Mouse (Mus musculus) forebrain, postnatal 0 days (tissue): ENCODE results near the gene Mfsd6l. TPM values are rescaled to one million over a fixed set of nuclear protein-coding genes. Genes with fewer than 3 reads are reported as not detected.

Source experiments
- ATAC-seq: fragments of 200-750 bp; cut with Nextera tagmentation; 2 replicates; pipeline ENCODE4 v1.8.0; 2017; ENCODE audit warnings: mild to moderate bottlenecking, moderate library complexity
- DNase-seq: peaks from one replicate; pipeline ENCODE4 v3.0.0-alpha.2; 2015
- H3K27ac ChIP-seq: fragments of 300-500 bp; sonication (generic); 2 replicates; pipeline ENCODE4 v1.5.1; 2014; ENCODE audit warnings: low read depth, mild to moderate bottlenecking, antibody characterized with exemption, low read length, moderate library complexity, mixed read lengths
- H3K27me3 ChIP-seq: fragments of 300-500 bp; sonication (generic); 2 replicates; pipeline ENCODE4 v1.6.1; 2014; ENCODE audit warnings: mild to moderate bottlenecking, low read length, mixed read lengths; ENCODE audit not compliant: insufficient read depth
- H3K36me3 ChIP-seq: fragments of 300-500 bp; sonication (generic); 2 replicates; pipeline ENCODE4 v1.6.1; 2014; ENCODE audit warnings: mild to moderate bottlenecking, moderate library complexity; ENCODE audit not compliant: insufficient read depth
- H3K4me1 ChIP-seq: fragments of 300-500 bp; sonication (generic); 2 replicates; pipeline ENCODE4 v1.6.1; 2014; ENCODE audit warnings: antibody characterized with exemption; ENCODE audit not compliant: insufficient read depth
- H3K4me2 ChIP-seq: fragments of 300-500 bp; sonication (generic); 2 replicates; pipeline ENCODE4 v1.6.1; 2014; ENCODE audit warnings: low read depth, mild to moderate bottlenecking, moderate library complexity
- H3K4me3 ChIP-seq: fragments of 300-500 bp; sonication (generic); 2 replicates; pipeline ENCODE4 v1.5.1; 2014; ENCODE audit warnings: low read depth, low read length, mixed read lengths
- H3K9ac ChIP-seq: fragments of 300-500 bp; sonication (generic); 2 replicates; pipeline ENCODE4 v1.6.1; 2014; ENCODE audit warnings: mild to moderate bottlenecking
- H3K9me3 ChIP-seq: fragments of 300-500 bp; sonication (generic); 2 replicates; pipeline ENCODE4 v1.6.1; 2016; ENCODE audit warnings: low read length
- CTCF ChIP-seq: sonication (generic); IDR thresholded peaks from 2 replicates; pipeline ENCODE4 v1.5.1; 2016; ENCODE audit warnings: antibody characterized with exemption, control low read depth, low read depth
- WGBS: fragments of 180-500 bp; shearing (Covaris S2); extraction: QIAGEN DNeasy Blood & Tissue Kit; methylation state at CpG from one replicate; pipeline ENCODE4 v1.1.7; 2014; 5-methylcytosine and 5-hydroxymethylcytosine counted together
- polyA plus RNA-seq: library from polyadenylated mRNA; unstranded; fragments of >200 nt; fragmentation: Nextera tagmentation; extraction: Ambion mirVana; gene quantifications from 2 replicates; pipeline ENCODE4 v1.2.1, GENCODE M21; 2015
- total RNA-seq: library from RNA; depleted of rRNA; stranded (reverse); fragments of >200 nt; gene quantifications from 2 replicates; pipeline ENCODE4 v1.2.3, GENCODE M21; 2014; rRNA removed

Gene Mfsd6l
- total RNA-seq (0.15 and 0.24 TPM in 2 replicates), polyA plus RNA-seq (0.15 and 0.25 TPM in 2 replicates)

DNA sequence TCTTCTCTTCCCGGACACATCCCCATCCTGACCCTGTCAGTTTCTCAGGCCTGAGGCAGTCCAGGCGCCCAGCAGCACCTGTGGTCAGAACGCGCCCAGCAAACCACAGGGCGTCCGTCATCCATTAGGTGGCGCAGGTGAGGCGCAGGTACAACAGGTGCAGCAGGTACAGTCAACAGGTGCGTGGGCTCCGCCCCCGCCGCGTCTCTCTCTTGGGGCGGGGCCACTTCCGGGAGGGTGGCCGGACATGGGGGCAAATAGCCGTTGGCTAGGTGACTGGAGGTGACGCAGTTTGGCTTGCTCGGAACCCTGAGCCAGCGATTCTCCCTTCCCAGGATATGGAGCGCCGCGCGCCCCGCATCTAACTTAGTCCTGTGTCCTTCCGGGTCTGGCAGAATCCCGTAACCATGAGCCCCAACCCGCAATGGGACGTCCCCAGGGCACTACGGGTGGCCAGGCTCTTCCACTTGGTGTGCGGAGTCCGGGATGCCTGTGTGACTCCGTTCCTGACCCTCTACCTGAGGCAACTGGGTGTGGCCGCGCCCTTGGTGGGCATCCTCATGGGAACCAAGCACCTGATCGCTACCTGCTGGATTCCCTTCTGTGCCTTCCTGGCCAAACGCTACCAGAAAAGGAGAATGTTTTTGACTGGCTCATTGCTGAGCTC lies at the start of gene Mfsd6l:
Mfsd6l (plus strand) TSS at position 269 of the 667 bp plus-strand sequence.
- Histone ChIP-seq H3K9me3 (no peaks in the 10 kb centered on the region), H3K27ac (no peak within 1 kb of the TSS), H3K9ac (0 out of 2 replicates have a peak within 1 kb of the TSS, but pooled peaks have one; percentile 10), H3K4me1 (0 out of 2 replicates have a peak, but pooled peaks cover 4% of the 10 kb centered on the region), H3K36me3 (no peaks in the 10 kb centered on the region), H3K4me2 (peak within 1 kb of the TSS; percentile 44), H3K27me3 (peaks cover 4% of the 10 kb centered on the region), H3K4me3 (peak within 1 kb of the TSS; percentile 19; the same call in 1 of the 2 replicates)
- no peak for DNase-seq
- peak; percentile 46 for TF ChIP-seq CTCF
- no peak for ATAC-seq
- 10% methylated on average over 37 of the region's 37 CpGs for WGBS

DNA sequence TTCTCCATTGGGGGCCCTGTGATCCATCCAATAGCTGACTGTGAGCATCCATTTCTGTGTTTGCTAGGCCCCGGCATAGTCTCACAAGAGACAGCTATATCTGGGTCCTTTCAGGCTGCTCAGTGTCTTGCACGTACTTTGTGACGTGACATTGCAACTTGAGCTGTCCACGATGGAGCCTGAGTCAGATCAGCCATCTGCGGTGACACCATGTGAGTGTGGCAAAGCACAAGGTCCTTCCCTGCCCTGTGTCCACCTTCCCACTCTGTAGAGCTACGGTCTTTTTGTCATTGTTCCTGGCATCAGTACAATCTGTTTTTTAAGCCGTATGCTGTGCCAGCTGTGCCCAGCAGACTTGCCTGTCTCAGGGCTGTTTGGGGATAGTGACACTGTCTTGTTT lies 48.7 kb upstream of the Mfsd6l start:
- no peaks in the 10 kb centered on the region for H3K4me1 ChIP-seq
- H3K4me3 ChIP-seq, result no peak overlapping the region
- no peaks in the 10 kb centered on the region for H3K27me3 ChIP-seq
- no peak overlapping the region for H3K4me2 ChIP-seq
- no peak overlapping the region for H3K9ac ChIP-seq
- H3K27ac ChIP-seq, result no peak overlapping the region
- WGBS, result 84% methylated on average over 7 of the region's 7 CpGs
- DNase-seq (no peak), ATAC-seq (no peak)
- H3K9me3 ChIP-seq, result no peaks in the 10 kb centered on the region
- no peaks in the 10 kb centered on the region for H3K36me3 ChIP-seq
- TF ChIP-seq CTCF, result no peak

DNA sequence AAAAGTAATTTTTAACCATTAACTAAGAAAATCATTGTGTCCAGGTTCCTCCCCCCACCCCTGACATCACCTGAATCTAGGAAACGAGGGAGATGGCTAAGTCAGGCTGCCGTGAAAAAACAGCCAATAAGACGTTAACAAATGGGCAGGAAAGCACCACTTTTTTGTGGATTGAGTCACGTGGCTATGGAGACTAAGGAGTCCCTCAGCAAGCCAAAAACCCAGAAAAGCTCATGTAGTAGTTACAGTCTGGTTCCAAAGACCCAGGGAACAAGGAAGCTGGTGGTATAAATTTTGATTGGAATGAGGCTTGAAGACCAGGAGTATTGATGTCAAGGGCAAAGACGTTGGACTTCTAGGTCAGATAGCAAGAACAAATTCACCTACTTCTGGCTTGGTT lies 47.4 kb upstream of the Mfsd6l start:
- H3K4me3 ChIP-seq, result no peak overlapping the region
- H3K4me1 ChIP-seq, result no peaks in the 10 kb centered on the region
- H3K27me3 ChIP-seq, result no peaks in the 10 kb centered on the region
- H3K9ac ChIP-seq, result no peak overlapping the region
- H3K9me3 ChIP-seq, result no peaks in the 10 kb centered on the region
- no peak overlapping the region for H3K27ac ChIP-seq
- TF ChIP-seq CTCF, result no peak
- H3K36me3 ChIP-seq, result no peaks in the 10 kb centered on the region
- WGBS, result 71% methylated on average over 5 of the region's 5 CpGs
- no peak for DNase-seq
- no peak for ATAC-seq
- H3K4me2 ChIP-seq, result no peak overlapping the region

DNA sequence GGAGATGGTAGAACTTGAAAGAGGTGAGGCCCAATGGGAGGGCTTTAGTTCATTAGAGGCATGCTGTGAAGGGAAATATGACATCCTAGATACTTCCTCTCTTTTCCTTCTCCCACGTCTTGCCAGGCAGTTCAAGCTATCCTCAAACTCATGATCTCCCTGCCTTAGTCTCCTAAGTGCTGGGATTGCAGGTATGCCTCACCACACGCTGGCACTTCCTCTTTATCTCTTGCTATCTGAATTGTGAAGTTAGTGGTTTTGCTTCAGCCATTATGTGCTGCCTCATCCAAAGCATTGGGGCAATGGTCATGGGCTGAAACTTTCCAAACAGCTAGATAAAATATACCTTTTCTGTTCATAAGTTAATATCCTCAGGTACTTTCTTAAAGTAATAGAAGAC lies 46.8 kb upstream of the Mfsd6l start:
- H3K4me2 ChIP-seq, result no peak overlapping the region
- no peak overlapping the region for H3K27ac ChIP-seq
- 70% methylated on average over 2 of the region's 2 CpGs for WGBS
- no peaks in the 10 kb centered on the region for H3K4me1 ChIP-seq
- no peaks in the 10 kb centered on the region for H3K9me3 ChIP-seq
- DNase-seq (no peak), ATAC-seq (no peak)
- no peak overlapping the region for H3K4me3 ChIP-seq
- no peaks in the 10 kb centered on the region for H3K36me3 ChIP-seq
- no peak overlapping the region for H3K9ac ChIP-seq
- no peaks in the 10 kb centered on the region for H3K27me3 ChIP-seq
- TF ChIP-seq CTCF, result no peak

DNA sequence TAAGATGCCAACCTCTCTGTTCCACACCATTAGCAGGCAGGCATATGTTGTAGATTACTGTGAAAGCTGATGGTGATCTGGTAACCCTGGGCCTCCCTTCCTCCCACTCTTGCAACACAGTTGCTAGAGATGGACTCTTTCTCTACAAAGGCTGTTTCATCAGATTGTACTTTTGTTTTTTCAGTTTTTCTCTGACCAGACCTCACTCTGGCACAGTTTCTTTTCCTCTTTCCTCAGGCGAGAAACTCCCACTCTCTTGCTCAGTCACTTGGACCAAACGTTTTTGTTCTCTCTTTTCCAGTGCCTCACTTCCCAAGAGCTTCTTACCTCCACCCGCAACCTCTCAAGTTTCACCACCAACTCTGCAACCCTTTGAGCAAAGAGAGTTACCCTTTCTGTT lies 42.0 kb upstream of the Mfsd6l start:
- Histone ChIP-seq H3K4me3 (no peak overlapping the region), H3K9me3 (no peaks in the 10 kb centered on the region), H3K27ac (no peak overlapping the region), H3K4me1 (no peaks in the 10 kb centered on the region), H3K4me2 (no peak overlapping the region), H3K9ac (no peak overlapping the region), H3K36me3 (no peaks in the 10 kb centered on the region), H3K27me3 (no peaks in the 10 kb centered on the region)
- ATAC-seq, result no peak
- DNase-seq, result no peak
- no peak for TF ChIP-seq CTCF
- 37% methylated on average over 3 of the region's 3 CpGs for WGBS

DNA sequence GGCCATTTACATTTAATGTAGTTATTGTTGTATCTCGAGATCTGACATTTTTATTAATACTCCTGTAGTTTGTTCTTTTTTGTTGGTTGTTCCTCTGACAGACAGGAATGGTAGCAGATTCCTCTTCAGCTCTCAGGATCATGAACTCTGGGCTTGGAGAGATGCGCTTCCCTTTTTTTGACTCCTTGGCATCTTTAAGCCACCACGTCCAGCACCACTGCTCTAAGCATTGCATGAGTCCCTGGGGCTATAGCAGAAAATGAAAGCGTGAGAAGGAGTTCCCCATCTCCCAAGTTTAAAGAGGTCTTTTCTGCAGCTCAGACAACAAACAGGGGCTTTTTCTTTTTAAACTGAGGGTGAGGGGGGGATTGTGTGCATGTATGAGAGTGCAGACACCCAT lies 36.6 kb upstream of the Mfsd6l start:
- Histone ChIP-seq H3K27me3 (no peaks in the 10 kb centered on the region), H3K36me3 (no peaks in the 10 kb centered on the region), H3K4me3 (no peak overlapping the region), H3K9me3 (no peaks in the 10 kb centered on the region), H3K4me2 (no peak overlapping the region), H3K4me1 (no peaks in the 10 kb centered on the region), H3K27ac (no peak overlapping the region), H3K9ac (no peak overlapping the region)
- no peak for TF ChIP-seq CTCF
- no peak for ATAC-seq
- DNase-seq, result no peak
- WGBS, result 91% methylated on average over 4 of the region's 4 CpGs

DNA sequence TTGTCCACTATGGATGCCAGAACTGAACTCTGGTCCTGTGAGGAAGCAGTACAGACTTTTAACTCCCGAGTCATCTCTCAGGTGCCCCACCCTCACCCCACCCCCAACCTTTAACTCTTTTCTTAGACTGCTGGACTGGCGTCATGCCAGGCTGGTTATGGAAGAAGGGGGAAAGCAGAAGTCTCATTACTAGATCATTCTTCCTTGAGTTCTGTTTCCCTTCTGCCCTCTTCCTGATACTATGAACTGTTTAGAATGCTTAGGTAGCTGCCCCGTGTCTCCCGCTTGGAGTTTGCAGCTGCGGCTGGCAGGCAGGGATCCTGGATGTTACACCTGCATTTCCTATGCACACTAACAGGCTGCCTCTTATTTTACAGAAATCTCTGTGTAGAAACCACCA lies 36.2 kb upstream of the Mfsd6l start:
- H3K4me1 ChIP-seq, result no peaks in the 10 kb centered on the region
- WGBS, result 88% methylated on average over 5 of the region's 5 CpGs

More for the DNA sequence above, 36.2 kb upstream of the Mfsd6l start:
- Histone ChIP-seq H3K27ac (no peak overlapping the region), H3K9ac (no peak overlapping the region), H3K4me2 (no peak overlapping the region), H3K4me3 (no peak overlapping the region), H3K36me3 (no peaks in the 10 kb centered on the region), H3K27me3 (no peaks in the 10 kb centered on the region), H3K9me3 (no peaks in the 10 kb centered on the region)
- TF ChIP-seq CTCF, result no peak
- no peak for ATAC-seq
- DNase-seq, result no peak
